Mouse (Mus musculus) intestine, embryonic 16.5 days (tissue): ENCODE measurements around the gene Cacng2. TPM values are rescaled to one million over a fixed set of nuclear protein-coding genes. Genes with fewer than 3 reads are reported as not detected.

Experiments
- ATAC-seq: fragments of 200-750 bp; cut with Nextera tagmentation; 2 replicates; pipeline ENCODE4 v1.8.0; 2017; ENCODE audit warnings: moderate TSS enrichment, moderate library complexity
- H3K27ac ChIP-seq: fragments of 300-500 bp; sonication (generic); 2 replicates; pipeline ENCODE4 v1.5.1; 2014; ENCODE audit warnings: mild to moderate bottlenecking, low read length
- H3K27me3 ChIP-seq: fragments of 300-500 bp; sonication (generic); replicated peaks from 2 replicates; pipeline ENCODE4 v1.6.1; 2014; ENCODE audit warnings: low read length, control low read depth, mixed read lengths; ENCODE audit not compliant: control insufficient read depth, insufficient read depth
- H3K36me3 ChIP-seq: fragments of 300-500 bp; sonication (generic); 2 replicates; pipeline ENCODE4 v1.6.1; 2014; ENCODE audit warnings: low read length, control low read depth; ENCODE audit not compliant: control insufficient read depth, insufficient read depth
- H3K4me1 ChIP-seq: fragments of 300-500 bp; sonication (generic); 2 replicates; pipeline ENCODE4 v1.6.1; 2014; ENCODE audit warnings: low read length, control low read depth, mixed read lengths; ENCODE audit not compliant: control insufficient read depth, insufficient read depth
- H3K4me2 ChIP-seq: fragments of 300-500 bp; sonication (generic); 2 replicates; pipeline ENCODE4 v1.6.1; 2014; ENCODE audit warnings: low read depth, low read length, control low read depth
- H3K4me3 ChIP-seq: fragments of 300-500 bp; sonication (generic); 2 replicates; pipeline ENCODE4 v1.5.1; 2014; ENCODE audit warnings: mild to moderate bottlenecking, low read length
- H3K9ac ChIP-seq: fragments of 300-500 bp; sonication (generic); 2 replicates; pipeline ENCODE4 v1.6.1; 2014; ENCODE audit warnings: low read depth, low read length
- H3K9me3 ChIP-seq: fragments of 300-500 bp; sonication (generic); 2 replicates; pipeline ENCODE4 v1.6.1; 2016; ENCODE audit warnings: low read length, control low read depth; ENCODE audit not compliant: control insufficient read depth
- WGBS: fragments of 180-500 bp; shearing (Covaris S2); extraction: QIAGEN DNeasy Blood & Tissue Kit; methylation state at CpG from one replicate; pipeline ENCODE4 v1.1.7; 2014; 5-methylcytosine and 5-hydroxymethylcytosine counted together
- polyA plus RNA-seq: library from polyadenylated mRNA; unstranded; fragments of >200 nt; fragmentation: Nextera tagmentation; extraction: Ambion mirVana; gene quantifications from 2 replicates; pipeline ENCODE4 v1.2.1, GENCODE M21; 2015

Gene Cacng2
- polyA plus RNA-seq, 1 experiment from 2014 or later, result 0.07 TPM

DNA sequence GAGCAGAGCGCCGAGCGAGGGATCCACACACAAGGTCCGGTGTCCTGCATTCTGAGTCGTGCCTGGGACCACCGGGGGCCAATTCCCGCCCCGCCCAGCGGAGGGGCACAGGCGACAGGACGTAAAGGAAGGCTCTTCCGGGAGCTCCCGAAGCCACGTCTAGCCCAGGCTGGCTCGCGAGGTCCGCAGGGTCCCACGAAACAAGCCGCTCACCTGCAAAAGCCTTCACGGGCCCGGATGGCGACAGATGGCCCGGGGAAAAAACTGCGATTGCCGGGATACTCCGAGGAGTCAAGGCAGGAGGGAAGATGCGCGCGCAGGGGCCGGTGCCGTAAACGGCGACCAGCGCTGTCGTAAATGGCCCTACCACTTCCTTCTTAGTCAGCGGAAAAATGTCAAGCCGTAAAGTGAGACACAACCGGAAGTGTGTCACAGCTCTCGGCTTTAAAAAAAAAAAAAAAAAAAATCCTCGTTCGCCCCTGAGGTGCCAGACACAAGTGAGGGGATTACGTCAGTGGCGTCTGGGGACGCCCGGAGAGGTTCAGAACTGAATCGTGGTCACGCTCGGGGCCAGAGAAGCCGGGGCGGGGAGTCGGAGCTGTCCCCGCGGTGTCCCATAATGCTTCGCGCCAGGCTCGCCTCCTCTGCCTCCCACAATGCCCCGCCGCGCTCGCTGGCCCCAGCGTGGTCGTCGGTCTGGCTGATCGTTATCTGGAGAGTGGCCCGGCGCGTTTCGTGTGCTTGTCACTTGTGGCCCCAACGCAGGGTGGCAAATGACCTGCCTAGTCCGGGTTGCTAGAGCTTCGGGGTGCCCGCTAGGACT lies 149.1 kb downstream of the Cacng2 start, which contains the start of gene Eif3d:
Gene Eif3d, minus strand, starts transcription at position 344 of the 823 bp plus-strand sequence.
- Histone ChIP-seq H3K4me3 (peak within 1 kb of the TSS; percentile 96), H3K9me3 (no peaks in the 10 kb centered on the region), H3K9ac (peak within 1 kb of the TSS; percentile 98), H3K27me3 (0 out of 2 replicates have a peak, but pooled peaks cover 3% of the 10 kb centered on the region), H3K27ac (peak within 1 kb of the TSS; percentile 99), H3K4me2 (peak within 1 kb of the TSS; percentile 80), H3K4me1 (peaks cover 6% of the 10 kb centered on the region; the same call in 1 of the 2 replicates), H3K36me3 (peaks cover 15% of the 10 kb centered on the region; the same call in 1 of the 2 replicates)
- WGBS, result under 1% methylated on average over 72 of the region's 72 CpGs
- ATAC-seq, result peak; percentile 89

DNA sequence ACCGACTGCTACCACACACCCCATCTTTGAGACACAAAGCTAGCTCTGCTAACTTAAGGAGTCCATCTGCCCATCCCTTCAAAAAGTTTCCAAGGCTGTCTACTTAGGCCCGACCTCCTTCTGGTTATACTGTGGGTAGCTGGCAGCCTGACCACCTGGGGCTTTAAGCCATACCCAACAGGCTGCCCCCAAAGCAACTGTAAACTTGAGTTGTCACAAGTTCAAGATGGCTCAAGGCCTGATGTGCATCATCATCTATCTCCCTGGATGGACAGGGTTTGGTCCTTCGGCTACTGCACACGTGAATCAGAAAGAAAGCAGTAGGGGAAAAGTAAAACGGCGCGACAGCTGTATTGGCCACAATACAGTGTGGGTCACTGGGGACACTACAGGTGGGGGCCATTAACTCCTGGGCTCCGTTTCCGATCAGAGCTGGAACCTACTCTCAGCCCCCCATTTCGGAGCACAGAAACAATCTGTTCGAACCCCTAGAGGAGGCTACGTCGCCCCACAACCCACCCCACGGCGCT lies 149.8 kb downstream of the Cacng2 start:
- 2% methylated on average over 15 of the region's 15 CpGs for WGBS
- Histone ChIP-seq H3K36me3 (peaks cover 15% of the 10 kb centered on the region; the same call in 1 of the 2 replicates), H3K4me3 (peak overlapping the region; percentile 96), H3K27ac (peak overlapping the region; percentile 99), H3K27me3 (0 out of 2 replicates have a peak, but pooled peaks cover 3% of the 10 kb centered on the region), H3K4me2 (peak overlapping the region; percentile 80), H3K9me3 (no peaks in the 10 kb centered on the region), H3K4me1 (peaks cover 6% of the 10 kb centered on the region; the same call in 1 of the 2 replicates), H3K9ac (peak overlapping the region; percentile 98)
- ATAC-seq, result no peak; the same call in 1 of the 2 replicates

DNA sequence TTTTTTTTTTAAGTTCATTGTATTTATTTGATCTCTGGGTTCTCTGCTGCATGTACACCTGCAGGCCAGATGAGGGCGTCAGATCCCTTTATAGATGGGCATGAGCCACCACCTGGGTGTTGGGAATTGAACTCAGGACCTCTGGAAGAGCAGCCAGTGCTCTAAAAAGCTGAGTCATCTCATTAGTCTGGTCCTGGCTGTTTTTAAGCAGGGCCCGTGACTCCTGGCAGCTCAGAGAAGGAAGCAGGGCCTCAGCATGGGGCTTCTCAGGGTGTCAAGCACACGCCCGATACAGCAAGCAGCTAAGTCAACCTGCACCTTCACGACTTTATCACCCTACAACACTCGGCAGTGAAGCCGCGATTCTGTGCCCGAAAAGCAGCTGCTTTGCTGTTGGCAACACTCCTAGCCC lies 154.7 kb downstream of the Cacng2 start:
- peaks cover 47% of the 10 kb centered on the region for H3K36me3 ChIP-seq
- no peak overlapping the region for H3K4me2 ChIP-seq
- ATAC-seq, result no peak
- peaks cover 6% of the 10 kb centered on the region; the same call in 1 of the 2 replicates for H3K4me1 ChIP-seq
- no peak overlapping the region for H3K9ac ChIP-seq
- no peaks in the 10 kb centered on the region for H3K9me3 ChIP-seq
- WGBS, result 79% methylated on average over 9 of the region's 9 CpGs
- H3K27me3 ChIP-seq, result no peaks in the 10 kb centered on the region
- H3K4me3 ChIP-seq, result no peak overlapping the region
- no peak overlapping the region for H3K27ac ChIP-seq

DNA sequence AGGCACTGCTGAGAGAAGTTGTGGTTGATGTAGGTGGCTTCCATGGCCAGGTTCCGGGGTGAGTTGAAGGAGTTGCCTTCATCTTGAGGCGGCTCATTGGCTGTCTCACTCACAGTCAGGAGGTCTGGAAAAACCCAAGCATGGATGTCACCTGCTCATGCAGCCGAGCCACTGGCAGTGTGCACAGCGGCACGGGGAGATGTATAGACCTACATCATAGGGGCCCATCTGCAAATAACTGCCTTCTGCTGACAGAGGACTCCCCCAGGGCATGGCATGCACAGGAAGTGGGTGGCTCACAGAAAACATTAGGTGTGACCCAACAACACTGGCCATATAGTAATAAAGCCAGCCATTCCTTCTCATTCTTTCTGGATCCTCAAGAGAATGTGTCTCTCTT lies 157.4 kb downstream of the Cacng2 start:
- no peaks in the 10 kb centered on the region for H3K4me1 ChIP-seq
- no peaks in the 10 kb centered on the region for H3K27me3 ChIP-seq
- H3K4me3 ChIP-seq, result no peak overlapping the region
- no peaks in the 10 kb centered on the region for H3K9me3 ChIP-seq
- no peak for ATAC-seq
- H3K27ac ChIP-seq, result no peak overlapping the region
- peaks cover 60% of the 10 kb centered on the region for H3K36me3 ChIP-seq
- 95% methylated on average over 5 of the region's 5 CpGs for WGBS
- no peak overlapping the region for H3K9ac ChIP-seq
- no peak overlapping the region for H3K4me2 ChIP-seq

DNA sequence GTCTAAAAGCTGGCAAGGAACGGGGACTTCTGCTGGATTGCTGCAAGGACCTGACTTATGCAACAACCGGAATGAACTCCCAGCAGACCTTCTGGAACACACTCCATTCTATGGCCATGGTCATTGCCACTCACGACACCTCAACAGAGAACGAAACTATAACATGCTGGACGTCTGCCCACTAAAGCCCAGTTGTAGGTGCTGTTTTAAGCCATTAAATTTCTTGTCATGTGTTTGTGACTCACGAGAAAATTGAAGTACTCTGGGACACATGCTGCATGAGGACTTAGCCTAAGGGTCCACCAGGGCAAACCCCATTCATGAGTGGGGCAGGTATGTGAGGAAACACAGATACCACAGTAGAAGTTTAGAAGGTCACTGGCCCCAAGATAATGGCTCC lies 159.1 kb downstream of the Cacng2 start:
- Histone ChIP-seq H3K4me2 (no peak overlapping the region), H3K4me1 (peaks cover 13% of the 10 kb centered on the region), H3K36me3 (peaks cover 48% of the 10 kb centered on the region), H3K27me3 (peaks cover 9% of the 10 kb centered on the region), H3K4me3 (no peak overlapping the region), H3K9me3 (no peaks in the 10 kb centered on the region), H3K9ac (no peak overlapping the region), H3K27ac (no peak overlapping the region)
- 85% methylated on average over 6 of the region's 6 CpGs for WGBS
- ATAC-seq, result no peak

DNA sequence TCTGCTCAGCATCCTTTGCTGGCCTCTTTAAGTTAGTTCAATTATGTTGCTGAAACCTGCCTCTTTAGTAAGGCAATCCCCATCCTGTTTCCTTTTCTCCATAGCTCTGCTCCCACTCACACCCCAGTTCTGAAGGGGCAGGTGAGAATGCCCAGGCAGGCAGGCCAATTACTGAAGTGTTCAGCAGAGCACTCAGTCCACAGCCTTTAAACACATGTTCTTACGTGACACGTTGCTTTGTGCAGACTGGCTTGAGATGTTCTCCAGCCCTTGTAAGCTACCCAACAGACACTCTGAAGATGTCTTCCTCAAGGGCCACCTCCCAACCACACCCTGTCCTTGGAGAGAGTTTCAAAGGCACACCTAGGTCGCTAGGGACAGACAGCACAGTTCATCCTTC lies 161.8 kb downstream of the Cacng2 start:
- Histone ChIP-seq H3K36me3 (peaks cover 36% of the 10 kb centered on the region), H3K27me3 (peaks cover 12% of the 10 kb centered on the region), H3K27ac (no peak overlapping the region), H3K4me1 (peaks cover 17% of the 10 kb centered on the region), H3K9ac (no peak overlapping the region), H3K4me2 (no peak overlapping the region), H3K4me3 (no peak overlapping the region), H3K9me3 (no peaks in the 10 kb centered on the region)
- no peak for ATAC-seq
- WGBS, result 57% methylated on average over 3 of the region's 3 CpGs

DNA sequence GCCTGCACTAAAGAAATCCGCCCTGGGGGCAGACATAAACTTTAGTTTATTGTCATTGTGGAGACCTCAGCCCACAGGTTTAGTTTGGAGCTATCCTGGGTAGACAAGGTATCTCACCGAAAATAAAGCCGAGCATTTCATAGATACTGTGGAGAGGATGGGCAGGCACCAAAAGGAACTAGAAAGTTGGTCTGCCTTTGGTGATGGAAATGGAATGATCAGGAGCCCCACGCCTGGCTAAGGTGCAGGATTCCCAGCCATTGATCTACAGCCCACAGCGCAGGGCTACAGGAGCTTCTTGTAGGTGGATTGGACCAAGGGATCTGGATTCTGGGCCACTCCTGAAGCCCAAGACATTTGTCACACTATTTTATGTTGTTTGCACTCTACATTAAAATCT lies 162.2 kb downstream of the Cacng2 start:
- Histone ChIP-seq H3K9ac (no peak overlapping the region), H3K27ac (no peak overlapping the region), H3K9me3 (no peaks in the 10 kb centered on the region), H3K4me3 (no peak overlapping the region), H3K27me3 (peaks cover 12% of the 10 kb centered on the region), H3K4me1 (peaks cover 17% of the 10 kb centered on the region), H3K36me3 (peaks cover 32% of the 10 kb centered on the region), H3K4me2 (no peak overlapping the region)
- WGBS, result 44% methylated on average over 5 of the region's 5 CpGs
- no peak for ATAC-seq

DNA sequence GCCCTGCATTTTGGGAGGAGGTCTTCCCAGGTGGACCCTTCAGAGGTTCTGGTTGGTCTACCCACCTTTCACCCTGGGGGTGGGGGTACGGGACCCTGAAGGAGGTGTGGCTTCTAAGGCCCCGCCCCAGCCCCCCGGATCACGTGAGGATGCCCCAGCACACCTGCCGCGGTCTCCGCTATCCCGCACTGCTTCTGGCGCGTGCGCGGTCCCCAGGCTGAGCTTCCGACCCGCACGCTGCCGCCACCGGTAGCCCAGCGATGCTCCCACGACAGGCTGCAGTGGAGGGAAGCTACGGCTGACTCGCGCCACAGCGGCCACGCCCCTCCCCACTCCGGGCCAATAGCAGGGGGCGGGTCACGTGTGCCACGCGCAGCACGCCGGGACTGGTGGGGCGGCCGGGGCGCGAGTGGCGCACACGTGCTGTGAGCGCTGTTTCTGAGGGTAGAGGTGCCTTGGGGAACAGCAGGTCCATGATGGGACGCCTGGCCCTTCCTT lies 163.4 kb downstream of the Cacng2 start, which contains the start of gene Foxred2:
Gene Foxred2, minus strand, starts transcription at position 319 of the 498 bp plus-strand sequence.
- H3K36me3 ChIP-seq, result peaks cover 27% of the 10 kb centered on the region
- peak within 1 kb of the TSS; percentile 55 for H3K9ac ChIP-seq
- peaks cover 12% of the 10 kb centered on the region for H3K27me3 ChIP-seq
- peak within 1 kb of the TSS; percentile 96 for H3K4me2 ChIP-seq
- peaks cover 17% of the 10 kb centered on the region for H3K4me1 ChIP-seq
- peak; percentile 89 for ATAC-seq
- H3K4me3 ChIP-seq, result peak within 1 kb of the TSS; percentile 58
- under 1% methylated on average over 39 of the region's 39 CpGs for WGBS
- H3K9me3 ChIP-seq, result no peaks in the 10 kb centered on the region
- H3K27ac ChIP-seq, result no peak within 1 kb of the TSS
